Mouse (Mus musculus): ENCODE measurements around the gene Abr. TPM values are rescaled to one million over a fixed set of nuclear protein-coding genes. Genes with fewer than 3 reads are reported as not detected.

The Abr gene
- 6.3 and 8.5 TPM in 2 replicates for polyA plus RNA-seq (2012; ENCODE audit: insufficient read depth, low replicate concordance)

DNA sequence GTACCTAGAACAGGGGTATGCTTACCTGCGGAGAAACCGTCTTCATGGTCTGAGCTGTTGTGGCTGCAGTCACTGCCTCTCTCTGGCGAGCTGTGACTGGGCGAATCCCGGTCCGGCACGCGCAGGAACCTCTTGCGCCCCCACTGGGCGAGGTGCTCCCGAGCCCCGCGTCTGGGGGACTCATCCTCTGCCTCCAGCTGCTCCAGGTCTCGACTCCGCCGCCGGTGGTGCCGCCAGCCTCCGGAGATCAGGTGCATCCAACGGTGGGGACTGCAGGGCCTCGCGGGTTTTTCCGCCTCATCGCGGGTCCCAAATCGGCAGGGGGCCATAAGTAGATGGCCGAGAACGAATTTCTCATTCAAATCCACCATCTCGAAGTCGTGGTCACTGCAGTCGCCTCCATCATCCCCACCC lies at the start of gene Abr:
Gene Abr (minus strand): TSS at position 163 of the 414 bp plus-strand sequence.
- Histone ChIP-seq H3K9me3 (peaks cover 4% of the 10 kb centered on the region), H3K4me1 (peaks cover 20% of the 10 kb centered on the region), H3K36me3 (replicated peaks; ENCODE audit: low read length) (no peaks in the 10 kb centered on the region), H3K4me3 (replicated peaks) (peak within 1 kb of the TSS; percentile 90), H3K27me3 (replicated peaks) (peaks cover 95% of the 10 kb centered on the region)
- TF ChIP-seq FLI1 (IDR thresholded peaks at IDR 0.05; ENCODE audit: low read length) (no peak), GATA1 (IDR thresholded peaks at IDR 0.05; ENCODE audit: borderline replicate concordance, low read length) (no peak)

GRCm38 (mm10) chr11:76667807-76668206 lies 45.7 kb upstream of the Abr start:
- Histone ChIP-seq H3K4me1 (peaks cover 17% of the 10 kb centered on the region), H3K27me3 (replicated peaks) (peaks cover 97% of the 10 kb centered on the region), H3K9me3 (no peaks in the 10 kb centered on the region), H3K36me3 (replicated peaks; ENCODE audit: low read length) (no peaks in the 10 kb centered on the region), H3K4me3 (replicated peaks) (no peak overlapping the region)
- no peak for TF ChIP-seq GATA1 (IDR thresholded peaks at IDR 0.05; ENCODE audit: borderline replicate concordance, low read length)
- TF ChIP-seq FLI1 (IDR thresholded peaks at IDR 0.05; ENCODE audit: low read length): no peak

GRCm38 (mm10) chr11:76666002-76666649 lies 44.0 kb upstream of the Abr start:
- Histone ChIP-seq H3K4me1 (peaks cover 13% of the 10 kb centered on the region), H3K4me3 (replicated peaks) (peak overlapping the region; percentile 62), H3K27me3 (replicated peaks) (peaks cover 82% of the 10 kb centered on the region), H3K36me3 (replicated peaks; ENCODE audit: low read length) (no peaks in the 10 kb centered on the region), H3K9me3 (no peaks in the 10 kb centered on the region)
- TF ChIP-seq FLI1 (IDR thresholded peaks at IDR 0.05; ENCODE audit: low read length) (no peak), GATA1 (IDR thresholded peaks at IDR 0.05; ENCODE audit: borderline replicate concordance, low read length) (no peak)

DNA sequence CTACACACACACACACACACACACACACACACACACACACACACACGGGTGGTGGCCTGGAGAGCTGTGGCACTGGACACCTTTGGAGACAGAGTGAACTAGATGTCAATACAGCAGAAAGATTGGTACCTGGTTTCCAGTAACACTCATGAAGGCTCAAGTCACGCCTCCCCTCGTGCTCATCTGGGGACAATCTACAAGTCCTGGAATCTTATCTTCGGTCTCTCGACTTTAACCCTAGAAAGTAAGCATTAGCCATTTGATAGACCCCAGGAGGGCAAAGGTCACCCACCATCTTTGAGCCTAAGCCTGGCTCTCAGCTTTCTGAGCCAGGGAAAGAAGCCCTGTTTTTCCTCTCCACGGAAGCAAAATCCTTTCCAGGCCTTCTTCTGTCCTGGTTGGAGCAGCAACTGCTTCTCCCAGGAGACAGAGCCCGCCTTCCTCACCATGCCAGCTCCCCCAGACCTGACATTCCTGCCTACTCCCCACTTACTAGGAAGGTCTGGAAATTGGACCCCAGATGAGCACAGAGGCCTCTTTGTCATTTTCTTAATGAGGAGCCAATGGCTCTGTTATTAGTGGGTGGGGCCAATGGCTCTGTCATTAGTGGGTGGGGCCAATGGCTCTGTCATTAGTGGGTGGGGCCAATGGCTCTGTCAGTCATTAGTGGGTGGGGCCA lies 39.8 kb upstream of the Abr start:
- Histone ChIP-seq H3K36me3 (replicated peaks; ENCODE audit: low read length) (no peaks in the 10 kb centered on the region), H3K27me3 (replicated peaks) (peaks cover 70% of the 10 kb centered on the region), H3K4me1 (peaks cover 10% of the 10 kb centered on the region), H3K9me3 (no peaks in the 10 kb centered on the region), H3K4me3 (replicated peaks) (no peak overlapping the region)
- no peak for TF ChIP-seq FLI1 (IDR thresholded peaks at IDR 0.05; ENCODE audit: low read length)
- TF ChIP-seq GATA1 (IDR thresholded peaks at IDR 0.05; ENCODE audit: borderline replicate concordance, low read length): no peak

DNA sequence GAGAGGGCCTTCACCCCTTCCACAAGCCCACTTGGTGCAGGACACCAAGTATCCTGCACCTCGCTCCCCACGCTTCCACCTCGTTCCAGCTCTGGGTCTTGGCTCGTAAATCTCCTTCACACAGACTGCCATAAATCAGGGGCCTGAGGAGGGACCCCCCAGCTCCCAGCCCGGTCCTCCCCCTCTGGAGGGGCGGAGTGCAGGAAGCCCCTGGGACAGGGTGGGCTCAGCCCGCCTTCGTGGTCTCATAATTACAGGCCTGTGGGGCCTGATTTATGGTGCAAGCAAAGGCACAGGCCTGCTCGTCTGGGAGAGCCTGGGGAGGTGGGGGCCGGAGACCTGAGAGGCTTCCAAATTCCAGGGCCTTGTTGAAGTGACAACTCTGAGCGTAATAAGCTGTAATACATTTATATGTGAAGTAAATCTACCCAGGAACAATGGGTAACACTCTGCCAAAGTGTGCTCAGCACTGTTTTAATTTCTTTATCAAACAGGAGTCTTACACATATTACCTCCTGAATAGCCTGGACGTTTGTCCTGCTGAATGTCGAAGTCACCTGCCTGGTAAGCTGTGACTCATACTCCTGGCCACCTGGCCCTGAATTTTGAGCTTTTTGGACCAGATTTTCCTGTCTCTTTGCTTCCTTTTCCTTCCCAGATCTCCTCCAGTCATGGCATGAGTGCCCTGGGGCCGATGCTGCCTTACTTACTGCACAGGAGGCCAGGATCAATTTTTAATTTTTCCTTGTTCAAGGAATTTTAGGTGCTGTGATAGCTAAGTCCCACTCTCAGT lies 37.2 kb upstream of the Abr start:
- H3K27me3 ChIP-seq (replicated peaks): peaks cover 53% of the 10 kb centered on the region
- no peak overlapping the region for H3K4me3 ChIP-seq (replicated peaks)
- no peaks in the 10 kb centered on the region for H3K36me3 ChIP-seq (replicated peaks; ENCODE audit: low read length)
- H3K4me1 ChIP-seq: peaks cover 4% of the 10 kb centered on the region; the same call in 1 of the 2 replicates
- TF ChIP-seq GATA1 (IDR thresholded peaks at IDR 0.05; ENCODE audit: borderline replicate concordance, low read length) (no peak), FLI1 (IDR thresholded peaks at IDR 0.05; ENCODE audit: low read length) (no peak)
- no peaks in the 10 kb centered on the region for H3K9me3 ChIP-seq

- Histone ChIP-seq H3K9me3 (no peaks in the 10 kb centered on the region), H3K36me3 (replicated peaks; ENCODE audit: low read length) (no peaks in the 10 kb centered on the region), H3K27me3 (replicated peaks) (peaks cover 46% of the 10 kb centered on the region), H3K4me1 (peaks cover 4% of the 10 kb centered on the region; the same call in 1 of the 2 replicates), H3K4me3 (replicated peaks) (no peak overlapping the region)
- no peak for TF ChIP-seq FLI1 (IDR thresholded peaks at IDR 0.05; ENCODE audit: low read length)
- TF ChIP-seq GATA1 (IDR thresholded peaks at IDR 0.05; ENCODE audit: borderline replicate concordance, low read length): no peak
Observed at GRCm38 (mm10) chr11:76657450-76657970, 35.4 kb upstream of the Abr start.

DNA sequence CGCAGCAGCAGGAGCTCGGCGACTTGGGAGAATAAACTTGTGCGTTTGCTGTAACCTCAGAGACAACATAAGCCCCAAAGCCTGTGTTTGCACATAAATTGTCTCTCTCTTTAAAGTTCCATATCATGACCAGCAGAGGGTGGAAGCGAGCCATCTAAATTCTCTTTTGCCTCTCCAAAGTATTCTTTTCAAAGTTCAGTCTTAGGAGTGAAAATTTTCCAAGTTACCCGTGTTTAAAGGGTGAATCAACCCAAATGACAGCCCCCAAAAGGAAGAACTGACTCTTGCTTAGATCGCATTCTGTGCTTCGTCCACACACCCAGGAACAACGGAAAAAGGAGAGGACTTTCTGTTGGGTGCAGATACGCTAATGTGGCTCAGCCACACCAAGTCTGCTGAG lies 33.0 kb upstream of the Abr start:
- Histone ChIP-seq H3K4me1 (peaks cover 4% of the 10 kb centered on the region; the same call in 1 of the 2 replicates), H3K27me3 (replicated peaks) (peaks cover 60% of the 10 kb centered on the region), H3K4me3 (replicated peaks) (peak overlapping the region; percentile 15), H3K36me3 (replicated peaks; ENCODE audit: low read length) (no peaks in the 10 kb centered on the region), H3K9me3 (0 out of 2 replicates have a peak, but pooled peaks cover 2% of the 10 kb centered on the region)
- no peak for TF ChIP-seq FLI1 (IDR thresholded peaks at IDR 0.05; ENCODE audit: low read length)
- TF ChIP-seq GATA1 (IDR thresholded peaks at IDR 0.05; ENCODE audit: borderline replicate concordance, low read length): no peak

- peak overlapping the region; percentile 28 for H3K4me3 ChIP-seq (replicated peaks)
- TF ChIP-seq FLI1 (IDR thresholded peaks at IDR 0.05; ENCODE audit: low read length) (no peak), GATA1 (IDR thresholded peaks at IDR 0.05; ENCODE audit: borderline replicate concordance, low read length) (no peak)
- H3K27me3 ChIP-seq (replicated peaks): peaks cover 56% of the 10 kb centered on the region
- 0 out of 2 replicates have a peak, but pooled peaks cover 2% of the 10 kb centered on the region for H3K9me3 ChIP-seq
- H3K4me1 ChIP-seq: peaks cover 4% of the 10 kb centered on the region; the same call in 1 of the 2 replicates
- H3K36me3 ChIP-seq (replicated peaks; ENCODE audit: low read length): no peaks in the 10 kb centered on the region
Observed at GRCm38 (mm10) chr11:76652838-76653334, 30.8 kb upstream of the Abr start.

DNA sequence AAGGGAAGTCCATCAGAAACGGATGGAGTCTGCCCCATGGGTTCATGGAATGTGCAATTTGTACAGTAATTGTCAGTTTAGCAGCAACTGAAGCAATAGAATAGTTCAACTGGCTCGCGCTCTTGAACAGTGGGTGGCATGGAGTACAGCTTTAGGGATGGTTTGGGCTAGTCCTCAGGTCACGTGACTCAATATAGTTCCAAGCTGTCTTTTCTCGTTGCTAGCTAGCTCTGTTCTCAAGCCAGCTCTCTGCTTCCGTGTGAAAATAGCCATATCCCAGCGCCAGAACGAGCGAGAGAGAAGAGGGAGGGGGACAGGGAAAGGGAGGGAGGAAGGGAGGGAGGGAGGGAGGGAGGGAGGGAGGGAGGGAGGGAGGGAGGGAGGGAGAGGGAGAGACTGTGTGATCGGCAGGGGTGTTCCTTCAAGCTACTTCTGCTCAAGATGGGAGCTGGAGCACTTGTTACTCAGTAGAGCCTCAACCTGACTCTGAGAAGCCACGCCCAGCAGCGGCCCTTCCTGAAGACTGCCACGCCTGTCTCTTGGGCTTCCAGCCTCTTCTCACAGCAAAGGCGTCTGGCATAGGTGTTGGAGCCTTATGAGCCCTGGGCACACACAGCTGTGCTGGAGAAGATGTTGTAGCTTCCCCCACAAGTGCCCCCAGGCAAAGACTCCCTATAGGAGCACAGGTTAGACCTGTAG lies 28.9 kb upstream of the Abr start:
- Histone ChIP-seq H3K4me3 (replicated peaks) (no peak overlapping the region), H3K27me3 (replicated peaks) (peaks cover 53% of the 10 kb centered on the region), H3K4me1 (peaks cover 14% of the 10 kb centered on the region), H3K9me3 (0 out of 2 replicates have a peak, but pooled peaks cover 2% of the 10 kb centered on the region), H3K36me3 (replicated peaks; ENCODE audit: low read length) (no peaks in the 10 kb centered on the region)
- TF ChIP-seq GATA1 (IDR thresholded peaks at IDR 0.05; ENCODE audit: borderline replicate concordance, low read length) (no peak), FLI1 (IDR thresholded peaks at IDR 0.05; ENCODE audit: low read length) (no peak)

Data from megakaryocyte, embryonic 14.5 days (primary cell).